Mouse (Mus musculus): ENCODE data around the gene Slc4a10.

Slc4a10 gene

DNA sequence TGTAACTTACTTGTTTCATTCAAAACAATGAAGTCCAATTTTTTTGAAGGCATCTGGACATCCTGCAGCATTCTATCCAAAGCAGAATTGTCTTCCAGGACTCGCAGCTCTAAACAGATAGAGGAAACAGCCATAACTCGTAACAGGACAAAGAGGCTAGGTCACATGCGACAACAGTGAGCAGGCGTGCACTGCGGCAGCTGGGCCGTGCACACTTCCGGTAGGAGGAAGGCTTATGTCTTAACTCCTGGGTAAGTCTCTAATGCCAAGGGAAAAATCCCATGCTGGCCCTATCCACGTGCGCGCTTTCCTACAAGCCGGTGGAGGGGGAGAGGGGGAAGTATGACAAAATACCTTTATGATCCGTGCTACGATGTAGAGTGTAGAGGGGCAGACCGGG lies 310.3 kb downstream of the Slc4a10 start:
- no peak for DNase-seq

DNA sequence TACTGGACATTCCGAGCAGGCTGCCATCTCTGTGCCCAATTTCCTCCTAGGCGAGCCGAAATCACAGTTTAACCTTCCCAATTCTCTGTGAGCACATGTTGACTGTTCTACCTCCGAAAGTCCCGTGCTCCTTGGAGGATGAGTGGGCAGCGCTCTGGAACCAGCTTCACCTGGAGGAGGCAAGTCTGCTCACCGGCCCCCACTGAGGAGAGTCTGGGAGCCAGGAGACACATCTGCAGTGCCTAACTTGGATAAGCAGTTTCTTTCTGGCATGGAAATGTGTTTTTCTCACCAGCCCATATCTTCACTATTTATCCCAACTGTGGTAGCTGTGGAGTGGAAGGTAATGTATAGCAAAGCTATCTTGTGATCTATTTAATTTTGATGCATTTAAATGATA lies 311.0 kb downstream of the Slc4a10 start:
- DNase-seq: no peak

DNA sequence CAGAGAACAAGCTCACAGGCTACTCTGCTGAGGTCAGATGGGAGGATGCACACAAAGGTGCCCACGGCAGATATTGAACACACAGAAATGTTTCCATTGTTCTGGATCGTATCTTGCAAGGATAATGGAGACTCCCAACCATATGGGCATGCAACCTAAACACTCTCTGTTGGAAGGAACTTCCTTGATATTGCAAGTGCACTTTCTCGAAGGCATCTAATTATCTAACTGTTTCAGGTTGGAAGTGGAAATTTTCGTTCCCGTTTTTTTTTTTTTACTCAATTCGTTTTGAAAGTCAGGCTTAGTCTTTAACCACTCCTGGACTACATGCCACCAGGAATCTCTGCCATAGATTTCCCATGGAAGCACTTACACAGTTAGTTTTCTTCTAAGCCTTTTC lies 314.6 kb downstream of the Slc4a10 start:
- no peak for DNase-seq

DNA sequence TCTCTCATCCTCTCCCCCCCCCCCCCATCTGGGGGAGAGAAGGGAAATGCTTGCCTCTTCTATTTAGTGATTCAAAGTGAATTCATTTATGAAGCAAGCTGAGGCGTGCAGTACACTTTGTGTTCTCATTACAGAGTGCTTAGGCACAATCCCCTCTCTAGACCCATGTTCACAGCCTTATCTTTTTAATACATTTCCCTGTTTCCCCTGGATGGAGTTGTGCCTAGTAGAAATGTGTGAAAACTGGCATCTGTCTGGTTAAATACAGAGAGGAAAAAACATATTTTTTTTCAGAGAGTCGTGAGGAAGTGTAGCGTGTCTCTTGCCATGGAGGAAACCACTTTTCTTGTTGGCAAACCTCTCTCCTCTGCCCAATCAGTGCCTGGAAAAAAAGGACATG lies 315.3 kb downstream of the Slc4a10 start:
- DNase-seq: no peak

DNA sequence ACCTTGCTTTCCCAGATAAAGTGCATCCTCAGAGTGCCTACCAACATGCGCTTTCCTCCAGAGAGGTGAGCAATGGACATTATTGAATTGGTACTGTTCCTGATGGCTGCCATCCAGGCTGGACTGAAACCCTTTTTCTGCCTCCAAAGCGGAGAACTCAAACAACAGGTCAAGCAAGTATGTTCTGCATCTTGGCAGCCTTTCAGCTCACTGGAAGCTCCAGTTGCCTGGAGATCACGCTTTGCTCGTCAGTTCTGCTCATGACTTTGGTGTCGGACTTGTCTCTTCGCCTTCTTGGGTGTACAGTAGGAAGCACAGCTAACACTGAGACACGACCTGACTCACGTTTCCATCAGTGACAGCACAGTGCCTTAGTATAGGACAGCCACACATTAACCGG lies 315.9 kb downstream of the Slc4a10 start:
- no peak for DNase-seq

DNA sequence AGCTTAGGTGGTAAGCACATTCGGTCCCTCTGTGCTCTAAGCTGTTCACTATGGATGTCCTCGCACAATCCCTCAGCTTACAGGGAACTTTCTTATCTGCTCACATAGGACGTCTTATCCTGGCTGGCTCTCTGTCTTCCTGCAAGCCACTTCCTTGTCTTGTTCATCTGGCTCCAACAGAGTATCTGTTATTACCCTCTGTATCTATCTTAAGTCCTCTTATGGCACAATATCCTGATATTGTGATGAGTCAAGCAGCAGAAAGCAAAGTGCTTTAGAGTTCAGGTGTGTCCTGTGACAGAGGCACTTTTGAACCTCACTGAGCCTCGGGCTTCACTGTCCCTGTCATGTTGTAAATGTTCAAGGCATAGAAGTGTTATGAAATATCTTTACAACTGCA lies 317.3 kb downstream of the Slc4a10 start:
- DNase-seq: no peak

DNA sequence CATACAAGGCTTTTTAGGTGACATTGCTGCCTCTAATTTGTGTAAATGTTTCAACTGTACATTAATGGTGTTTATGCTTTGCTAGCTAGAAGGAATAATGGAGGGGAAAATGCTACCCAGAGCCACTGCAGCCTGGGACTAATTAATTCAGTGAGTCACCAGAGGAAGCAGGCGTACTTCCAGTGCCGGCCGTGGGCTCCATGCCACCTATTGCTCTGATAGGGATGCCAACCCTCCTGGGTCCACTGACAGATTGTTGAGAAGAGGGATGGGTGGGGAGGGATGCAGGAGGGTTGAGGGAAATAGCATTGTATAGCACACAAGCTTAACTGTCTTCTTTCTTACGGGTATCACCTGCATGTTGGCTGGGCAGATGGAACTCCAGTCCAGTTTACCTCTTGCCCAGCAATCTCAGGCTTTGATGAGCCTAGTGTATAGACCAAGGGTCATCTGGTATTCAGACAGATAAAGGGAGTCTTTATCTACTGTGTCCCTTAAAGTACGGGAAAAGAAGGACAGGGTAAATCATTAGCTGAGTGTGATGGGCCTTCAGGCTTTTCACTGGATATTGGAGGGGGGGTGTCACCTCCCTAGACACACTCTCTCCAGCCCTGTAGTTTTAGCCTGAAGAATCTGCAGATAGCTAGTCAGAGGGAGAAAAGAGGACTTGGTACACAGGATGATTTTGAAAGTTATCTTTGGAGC lies 322.2 kb downstream of the Slc4a10 start:
- no peak for DNase-seq

DNA sequence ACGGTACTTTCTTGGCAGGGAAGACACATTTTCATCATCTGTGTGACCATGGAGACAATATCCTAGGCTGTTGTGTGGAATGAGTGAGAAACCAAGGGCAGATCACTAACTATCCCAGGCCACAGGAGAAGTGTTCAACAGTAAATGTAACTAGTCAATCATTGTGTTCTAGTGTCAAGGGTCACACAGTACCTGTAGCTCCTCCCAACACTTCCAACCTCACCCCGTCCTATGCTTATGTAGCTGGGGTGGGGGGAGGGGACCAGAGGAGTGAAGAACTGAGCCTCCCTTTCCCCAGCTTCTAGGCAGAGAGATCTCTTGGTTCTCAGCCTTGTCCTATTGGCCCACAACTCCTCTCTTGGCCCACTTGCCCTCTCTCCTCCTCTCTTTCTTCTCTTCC lies 323.8 kb downstream of the Slc4a10 start:
- DNase-seq: no peak

DNA sequence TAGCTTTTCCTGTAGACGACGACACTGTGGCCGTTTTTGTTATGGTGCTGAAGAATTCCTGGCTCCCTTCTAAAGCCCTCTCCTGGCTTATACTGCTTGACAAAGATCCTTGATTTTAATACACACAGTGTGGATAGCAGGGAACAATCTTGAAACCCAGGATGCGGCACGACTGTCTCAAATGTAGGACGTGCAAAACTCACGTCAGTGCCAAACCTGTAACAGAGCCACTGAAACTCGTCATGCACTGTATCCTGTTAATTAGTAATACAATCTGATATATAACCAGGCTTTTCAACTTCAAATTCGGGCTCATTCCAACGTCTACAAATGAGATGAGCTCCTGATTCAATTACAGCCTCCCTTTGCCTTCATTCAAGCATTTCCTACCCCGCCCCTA lies 327.4 kb downstream of the Slc4a10 start:
- DNase-seq: no peak

Measured in kidney, adult 18-20 months (tissue).